Mouse (Mus musculus) fat pad, adult 2 months (tissue): Measurements from ENCODE around the gene Zfp872.
"Not testable (repeated sequence)": the region's sequence is repeated elsewhere in the genome, so short reads cannot be mapped to it uniquely, and the experiment has no call there.

Source experiments
- DNase-seq: peaks from one replicate; pipeline ENCODE4 v3.0.0-alpha.2; 2011; ENCODE audit warnings: low read depth, low spot score; ENCODE audit errors: extremely low read depth

The Zfp872 gene

GRCm38 (mm10) chr9:22167751-22168150 lies 20.1 kb upstream of the Zfp872 start:
- DNase-seq: no peak

GRCm38 (mm10) chr9:22169327-22169726 lies 18.6 kb upstream of the Zfp872 start:
- no peak for DNase-seq

- no peak for DNase-seq
Observed at GRCm38 (mm10) chr9:22172318-22172717, 15.6 kb upstream of the Zfp872 start.

GRCm38 (mm10) chr9:22196412-22196811 lies 8.5 kb downstream of the Zfp872 start:
- peak; percentile 97 for DNase-seq

- no peak for DNase-seq
Observed at GRCm38 (mm10) chr9:22213785-22214194, 25.9 kb downstream of the Zfp872 start.

GRCm38 (mm10) chr9:22214549-22214948 lies 26.7 kb downstream of the Zfp872 start:
- no peak for DNase-seq

- no peak for DNase-seq
Observed at GRCm38 (mm10) chr9:22216705-22217104, 28.8 kb downstream of the Zfp872 start.

GRCm38 (mm10) chr9:22217858-22218493 lies 30.1 kb downstream of the Zfp872 start:
- no peak for DNase-seq

- no peak for DNase-seq
Observed at GRCm38 (mm10) chr9:22224066-22224465, 36.2 kb downstream of the Zfp872 start.

- no peak for DNase-seq
Observed at GRCm38 (mm10) chr9:22224536-22225503, 36.9 kb downstream of the Zfp872 start.

GRCm38 (mm10) chr9:22225581-22226388 lies 37.9 kb downstream of the Zfp872 start, which contains the start of gene Zfp809:
Gene Zfp809, plus strand, starts transcription at chr9:22225714.
- DNase-seq: peak; percentile 88

GRCm38 (mm10) chr9:22226389-22226673 lies 38.4 kb downstream of the Zfp872 start:
- not testable (repeated sequence) for DNase-seq

GRCm38 (mm10) chr9:22226846-22227245 lies 39.0 kb downstream of the Zfp872 start:
- peak; percentile 79 for DNase-seq

GRCm38 (mm10) chr9:22229386-22230026 lies 41.6 kb downstream of the Zfp872 start:
- no peak for DNase-seq

- DNase-seq: no peak
Observed at GRCm38 (mm10) chr9:22230061-22230460, 42.2 kb downstream of the Zfp872 start.

GRCm38 (mm10) chr9:22230556-22230955 lies 42.7 kb downstream of the Zfp872 start:
- DNase-seq: no peak

- DNase-seq: no peak
Observed at GRCm38 (mm10) chr9:22240001-22240400, 52.1 kb downstream of the Zfp872 start.

- DNase-seq: no peak
Observed at GRCm38 (mm10) chr9:22244242-22244641, 56.4 kb downstream of the Zfp872 start.
